9 mouse cellular contexts compared by ENCODE assay signal in genomic region chr2:101679164-101679784, GRCm38 (mm10). TPM values are rescaled to one million over a fixed set of nuclear protein-coding genes. Genes with fewer than 3 reads are reported as not detected.
A peak's percentile ranks its signal among the peaks of the same experiment; 100 is the strongest.
DNase-seq lines count a peak whose midpoint lies in the region; ATAC-seq and TF ChIP-seq lines count a peak whose summit lies in the region.
"Had no signal": no experiment of that assay in that cellular context is flagged by ENCODE, and none has a peak within 500 bp of the region (broad histone marks: within the 10 kb centered on the region; RNA-seq: fewer than 3 reads in every experiment).

No protein-coding gene starts in this region.

- 0 out of 2 replicates have a peak, but pooled peaks cover under 1% of the 10 kb centered on the region for H3K36me3 ChIP-seq in embryonic facial prominence, embryonic 13.5 days
- H3K36me3 ChIP-seq in intestine, embryonic 14.5 days (ENCODE audit: control insufficient read depth, insufficient read depth, low read length), result 0 out of 2 replicates have a peak, but pooled peaks cover 5% of the 10 kb centered on the region

- peak overlapping the region; percentile 95 for H3K9ac ChIP-seq in embryonic facial prominence, embryonic 13.5 days
- H3K9ac ChIP-seq in intestine, embryonic 14.5 days (ENCODE audit: low read length), result peak overlapping the region; percentile 96

- intact Hi-C loops in gastrocnemius, postnatal 36 days (cut with DNase I), result no loop called here

- TF ChIP-seq POLR2A in cerebellum, adult 2 months (IDR thresholded peaks at IDR 0.05; ENCODE audit: borderline replicate concordance, insufficient read depth, low read length), result no peak

- H3K4me2 ChIP-seq in embryonic facial prominence, embryonic 13.5 days, result peak overlapping the region; percentile 67
- H3K4me2 ChIP-seq in intestine, embryonic 14.5 days (ENCODE audit: low read length), result peak overlapping the region; percentile 66

- H3K4me3 ChIP-seq in cerebellum, adult 2 months (replicated peaks; ENCODE audit: insufficient read depth, low read depth, low read length), result peak overlapping the region; percentile 75
- H3K4me3 ChIP-seq in embryonic facial prominence, embryonic 13.5 days, result peak overlapping the region; percentile 98
- H3K4me3 ChIP-seq in intestine, embryonic 14.5 days (ENCODE audit: low read depth, low read length), result peak overlapping the region; percentile 99

- no peak overlapping the region for H3K27ac ChIP-seq in cerebellum, adult 2 months (ENCODE audit: insufficient read depth, low read length)
- no peak overlapping the region for H3K27ac ChIP-seq in embryonic facial prominence, embryonic 13.5 days
- no peak overlapping the region for H3K27ac ChIP-seq in intestine, embryonic 14.5 days (ENCODE audit: low read depth)

- WGBS in cerebellum, adult 2 months, result 3% methylated on average over 15 of the region's 15 CpGs
- 2% methylated on average over 15 of the region's 15 CpGs for WGBS in embryonic facial prominence, embryonic 13.5 days
- 7% methylated on average over 15 of the region's 15 CpGs for WGBS in intestine, embryonic 14.5 days

- no peak for ATAC-seq in embryonic facial prominence, embryonic 13.5 days (ENCODE audit: insufficient number of reproducible peaks, insufficient read depth, low FRiP score, low TSS enrichment, low read depth)
- no peak for ATAC-seq in intestine, embryonic 14.5 days (replicated peaks; ENCODE audit: low FRiP score, low TSS enrichment, low read depth)

- H3K4me1 ChIP-seq in cerebellum, adult 2 months (ENCODE audit: control insufficient read depth, insufficient read depth, low read length), result no peaks in the 10 kb centered on the region
- H3K4me1 ChIP-seq in embryonic facial prominence, embryonic 13.5 days, result peaks cover 5% of the 10 kb centered on the region
- H3K4me1 ChIP-seq in intestine, embryonic 14.5 days (replicated peaks; ENCODE audit: control insufficient read depth, insufficient read depth, low read length), result peaks cover 4% of the 10 kb centered on the region; the same call in 1 of the 2 replicates

- H3K9me3 ChIP-seq in embryonic facial prominence, embryonic 13.5 days, result no peaks in the 10 kb centered on the region
- H3K9me3 ChIP-seq in intestine, embryonic 14.5 days (ENCODE audit: control insufficient read depth, low read length), result no peaks in the 10 kb centered on the region

- no peak for TF ChIP-seq CTCF in cerebellum, adult 2 months (IDR thresholded peaks at IDR 0.05; ENCODE audit: borderline replicate concordance, insufficient read depth, low read depth, low read length)

- DNase-seq in cerebellum, adult 2 months, result peak in 1 of 2 experiments; percentile 14
- no peak for DNase-seq in cerebellum, postnatal 4 days (ENCODE audit: low spot score in 2 of 2)
- peak; percentile 17 for DNase-seq in ES-CJ7 (ENCODE audit: low read depth, low spot score)
- peak; percentile 56 for DNase-seq in intestine, embryonic 14.5 days (ENCODE audit: low spot score)
- DNase-seq in mesoderm, embryonic 11.5 days (ENCODE audit: low read depth, low spot score), result peak; percentile 13
- DNase-seq in yolk sac, embryonic 10.5 days (ENCODE audit: low spot score), result peak; percentile 5
- no peak for DNase-seq in gastrocnemius, postnatal 36 days

- no peaks in the 10 kb centered on the region for H3K27me3 ChIP-seq in cerebellum, adult 2 months (ENCODE audit: control insufficient read depth, insufficient read depth, low read length)
- H3K27me3 ChIP-seq in embryonic facial prominence, embryonic 13.5 days, result peaks cover 6% of the 10 kb centered on the region
- H3K27me3 ChIP-seq in intestine, embryonic 14.5 days (replicated peaks; ENCODE audit: control insufficient read depth, insufficient read depth, low read length), result no peaks in the 10 kb centered on the region

RNA-seq across cellular contexts. Expression of gene Traf6, which starts 1.0 kb away (rescaled TPM):
- polyA plus RNA-seq in cerebellum, adult 2 months (2012; rRNA removed), result 12.2 and 12.5 TPM in 2 replicates
- 8.8 and 10.2 TPM in 2 replicates for polyA plus RNA-seq in embryonic facial prominence, embryonic 13.5 days (2015; fragmentation: Nextera tagmentation; extraction: Ambion mirVana)
- polyA plus RNA-seq in intestine, embryonic 14.5 days (2014; fragmentation: Nextera tagmentation; extraction: Ambion mirVana), result 14.1 and 15.6 TPM in 2 replicates
- 1 to 10 TPM; 7.9 to 9.2 TPM for total RNA-seq in gastrocnemius, postnatal 36 days (2021)

RNA-seq across cellular contexts. Expression of gene B230118H07Rik, which starts 29.9 kb away (rescaled TPM):
- 53.2 and 56.3 TPM in 2 replicates for polyA plus RNA-seq in cerebellum, adult 2 months (2012; rRNA removed)
- polyA plus RNA-seq in embryonic facial prominence, embryonic 13.5 days (2015; fragmentation: Nextera tagmentation; extraction: Ambion mirVana), result 59.5 and 68.3 TPM in 2 replicates
- 52.3 and 64.4 TPM in 2 replicates for polyA plus RNA-seq in intestine, embryonic 14.5 days (2014; fragmentation: Nextera tagmentation; extraction: Ambion mirVana)
- total RNA-seq in gastrocnemius, postnatal 36 days (2021), result 10 to 100 TPM; 57.9 to 81.9 TPM

RNA-seq across cellular contexts. Expression of gene Rag1, which starts 30.0 kb away (rescaled TPM):
- 0.21 and 0.29 TPM in 2 replicates for polyA plus RNA-seq in cerebellum, adult 2 months (2012; rRNA removed)
- polyA plus RNA-seq in embryonic facial prominence, embryonic 13.5 days (2015; fragmentation: Nextera tagmentation; extraction: Ambion mirVana), result 0.10 and 0.12 TPM in 2 replicates
- not detected in 2 replicates for polyA plus RNA-seq in intestine, embryonic 14.5 days (2014; fragmentation: Nextera tagmentation; extraction: Ambion mirVana)
- 1 to 10 TPM in 1 of 2 experiments, not detected in 1; 3.5 TPM for total RNA-seq in gastrocnemius, postnatal 36 days (2021)
- polyA plus RNA-seq: Patski had no signal

RNA-seq across cellular contexts. Expression of gene Rag2, which starts 54.8 kb away (rescaled TPM):
- polyA plus RNA-seq in cerebellum, adult 2 months (2012; rRNA removed), result not detected in 2 replicates
- not detected in 2 replicates for polyA plus RNA-seq in embryonic facial prominence, embryonic 13.5 days (2015; fragmentation: Nextera tagmentation; extraction: Ambion mirVana)
- polyA plus RNA-seq in intestine, embryonic 14.5 days (2014; fragmentation: Nextera tagmentation; extraction: Ambion mirVana), result 0.09 and 0.15 TPM in 2 replicates
- total RNA-seq in gastrocnemius, postnatal 36 days (2021), result under 1 TPM in 1 of 2 experiments, not detected in 1; 0.48 TPM
- polyA plus RNA-seq: Patski had no signal

Comparison
In these comparisons a context has a peak if more than half of its experiments do, and no peak if none do; other contexts are left out.
1. DNase-seq: peak in ES-CJ7 (single experiment), intestine, embryonic 14.5 days (single experiment), mesoderm, embryonic 11.5 days (single experiment) and yolk sac, embryonic 10.5 days (single experiment); none in cerebellum, postnatal 4 days (0 of 2) and gastrocnemius, postnatal 36 days (0 of 2).
2. Peak in every context shown above with its lines, with median percentiles within 50 percentile points of each other: H3K4me3 ChIP-seq.